Mouse (Mus musculus): ENCODE measurements around the gene D2hgdh. TPM values are rescaled to one million over a fixed set of nuclear protein-coding genes. Genes with fewer than 3 reads are reported as not detected.
A peak's percentile ranks its signal among the peaks of the same experiment; 100 is the strongest.

The D2hgdh gene
- total RNA-seq (2021), result 10 to 100 TPM; 24.8 to 25.8 TPM
- long read RNA-seq, experiment 1, transcript D2hgdh-201 (10 exons, 3,232 nt), result major isoform, 6 of 34 reads
- long read RNA-seq, experiment 1, partial matches to known transcripts, result 3 of 34 reads
- long read RNA-seq, experiment 1, other reads (novel, unspliced or antisense), result 22 of 34 reads
- long read RNA-seq, experiment 2, transcript D2hgdh-201 (10 exons, 3,232 nt), result major isoform, 7 of 30 reads
- long read RNA-seq, experiment 2, partial matches to known transcripts, result 2 of 30 reads
- long read RNA-seq, experiment 2, other reads (novel, unspliced or antisense), result 18 of 30 reads

DNA sequence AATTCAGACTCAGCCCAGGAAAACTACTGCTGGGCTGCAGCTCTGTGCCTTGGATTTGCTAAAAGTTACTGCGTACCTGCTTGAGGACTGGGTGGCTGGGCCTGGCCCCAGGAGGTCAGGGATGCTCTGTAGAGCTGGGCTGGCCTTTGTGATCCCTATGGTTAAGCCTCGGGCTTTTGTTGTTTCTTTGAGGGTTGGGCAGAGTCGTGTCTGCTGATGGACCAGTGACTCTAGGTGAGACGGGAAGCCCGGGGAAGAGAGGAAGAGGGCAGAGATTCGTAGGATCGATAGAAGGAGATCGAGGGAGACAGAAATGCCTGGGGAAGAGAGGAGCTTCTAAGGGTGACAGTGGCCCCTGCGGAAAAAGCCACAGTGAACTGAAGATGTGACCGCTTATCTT, at the start of gene D2hgdh:
Gene D2hgdh (plus strand): TSS at position 301 of the 400 bp plus-strand sequence.
- intact Hi-C loops (cut with DNase I; ENCODE audit: low total_unique reads), result no loop called here
- no peak for DNase-seq

DNA sequence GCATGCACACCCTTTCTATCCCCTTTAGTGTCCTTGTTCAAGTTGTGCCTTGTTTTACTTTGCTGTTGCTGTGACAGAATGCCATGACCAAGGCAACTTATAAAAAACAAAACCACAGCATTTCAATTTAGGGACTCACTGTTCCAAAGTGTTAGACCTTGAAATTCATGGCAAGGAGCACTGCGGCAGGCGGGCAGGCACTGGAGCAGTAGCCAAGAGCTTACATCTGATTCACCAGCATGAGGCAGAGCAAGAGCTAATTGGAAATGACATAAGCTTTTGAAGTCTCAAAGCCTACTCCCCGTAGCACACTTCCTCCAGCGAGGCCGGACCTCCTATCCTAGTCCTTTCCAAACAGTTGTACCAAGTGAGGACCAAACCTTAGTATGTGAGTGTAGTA, 48.0 kb upstream of the D2hgdh start:
- intact Hi-C loops (cut with DNase I; ENCODE audit: low total_unique reads), result no loop called here
- DNase-seq, result no peak

DNA sequence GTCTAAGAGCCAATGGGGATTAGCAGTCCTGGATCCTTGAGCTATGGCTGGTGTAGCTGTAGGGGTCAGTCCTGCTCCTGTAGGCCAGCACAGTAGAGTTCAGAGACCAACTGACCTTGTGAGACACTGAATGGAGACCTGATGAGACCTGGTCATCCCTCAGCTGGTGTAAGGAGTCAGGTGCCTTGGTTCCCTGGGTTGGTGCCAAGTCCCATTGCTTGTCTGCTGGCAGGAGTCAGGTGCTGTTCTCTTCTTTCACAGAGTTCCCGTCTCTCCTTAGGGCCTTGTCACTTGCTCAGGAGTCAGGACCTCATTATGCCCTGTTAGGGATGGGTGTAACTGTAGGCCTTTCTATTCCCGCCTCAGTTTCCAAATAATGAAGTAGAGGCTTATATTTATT, 37.8 kb upstream of the D2hgdh start:
- intact Hi-C loops (cut with DNase I; ENCODE audit: low total_unique reads), result no loop called here
- peak; percentile 9 for DNase-seq

DNA sequence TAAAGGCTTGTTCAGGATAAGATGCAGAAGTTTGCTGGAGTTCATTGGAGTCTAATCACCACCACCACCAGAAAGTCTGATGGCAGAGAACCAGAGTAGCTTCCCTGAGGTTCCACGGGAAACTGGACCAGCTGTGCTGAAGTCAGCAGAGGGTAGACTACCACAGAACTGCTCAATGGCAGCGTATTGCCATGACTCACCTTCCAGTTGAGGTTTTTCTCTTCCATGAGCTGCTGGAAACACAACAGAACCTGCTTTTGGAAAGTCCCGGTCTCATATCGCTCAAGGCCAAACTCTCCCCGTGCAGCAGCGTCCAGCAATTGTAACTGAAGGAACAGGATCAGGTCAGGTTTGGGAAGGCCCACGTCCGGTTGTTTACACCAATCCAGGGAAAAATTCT, 30.2 kb upstream of the D2hgdh start:
- intact Hi-C loops (cut with DNase I; ENCODE audit: low total_unique reads), result no loop called here
- DNase-seq, result no peak

DNA sequence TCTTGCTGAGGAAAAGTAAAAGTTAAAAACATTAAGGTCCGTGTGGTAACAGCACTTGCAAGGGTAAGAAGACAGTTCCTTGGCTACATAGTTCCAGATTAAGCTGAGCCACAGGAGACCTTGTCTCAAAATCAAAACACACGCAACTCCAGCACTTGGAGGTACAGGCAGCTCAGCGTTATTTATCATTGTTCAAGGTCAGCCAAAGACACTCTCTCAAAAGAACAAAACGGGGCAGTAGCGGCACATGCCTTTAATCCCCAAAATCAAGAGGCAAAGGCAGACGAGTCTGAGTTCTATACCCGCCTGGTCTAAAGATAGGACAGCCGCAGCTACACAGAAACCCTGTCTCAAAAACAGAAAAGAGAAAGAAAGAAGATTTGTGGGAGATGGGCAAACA, 28.8 kb upstream of the D2hgdh start:
- intact Hi-C loops (cut with DNase I; ENCODE audit: low total_unique reads), result no loop called here
- no peak for DNase-seq

DNA sequence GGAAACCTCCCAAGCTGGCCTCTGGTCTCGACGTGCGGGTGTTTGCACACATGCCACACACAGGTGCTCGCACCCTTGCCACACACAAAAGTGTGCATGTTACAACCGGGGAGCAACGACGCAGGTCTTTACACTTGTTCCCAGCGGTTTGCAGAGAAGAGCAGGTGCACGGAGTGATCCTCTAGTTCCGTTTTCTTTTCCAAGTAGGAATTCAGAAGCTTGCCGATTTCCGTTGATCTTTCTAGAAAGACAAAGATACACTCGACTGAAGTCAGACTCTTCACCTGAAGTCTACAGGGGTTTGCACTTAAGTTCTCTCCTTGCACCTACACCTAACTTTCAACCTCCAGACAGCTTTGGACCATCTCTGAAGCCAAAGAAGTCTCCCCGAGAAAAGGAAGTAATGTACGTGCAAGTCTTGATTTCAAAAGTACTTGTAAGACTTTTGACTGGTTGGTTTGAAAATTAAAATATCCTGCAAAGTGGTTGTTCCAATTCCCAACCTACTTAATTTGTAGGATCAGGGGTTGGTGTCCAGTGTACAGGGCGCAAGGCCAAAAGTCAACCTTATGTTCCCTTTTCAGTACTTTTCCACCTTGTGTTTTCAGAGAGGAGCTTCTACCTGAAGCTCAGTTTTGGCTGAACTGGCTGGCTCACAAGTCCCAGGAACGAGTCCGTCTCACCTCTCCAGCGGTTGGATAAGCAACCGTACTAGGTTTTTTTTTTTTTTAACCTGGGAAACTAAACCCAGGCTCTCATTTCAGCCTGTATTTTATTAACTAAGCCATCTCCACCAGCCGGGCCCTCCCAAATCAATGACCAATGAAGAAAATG, 23.8 kb upstream of the D2hgdh start:
- DNase-seq, result no peak
- intact Hi-C loops (cut with DNase I; ENCODE audit: low total_unique reads), result no loop called here

DNA sequence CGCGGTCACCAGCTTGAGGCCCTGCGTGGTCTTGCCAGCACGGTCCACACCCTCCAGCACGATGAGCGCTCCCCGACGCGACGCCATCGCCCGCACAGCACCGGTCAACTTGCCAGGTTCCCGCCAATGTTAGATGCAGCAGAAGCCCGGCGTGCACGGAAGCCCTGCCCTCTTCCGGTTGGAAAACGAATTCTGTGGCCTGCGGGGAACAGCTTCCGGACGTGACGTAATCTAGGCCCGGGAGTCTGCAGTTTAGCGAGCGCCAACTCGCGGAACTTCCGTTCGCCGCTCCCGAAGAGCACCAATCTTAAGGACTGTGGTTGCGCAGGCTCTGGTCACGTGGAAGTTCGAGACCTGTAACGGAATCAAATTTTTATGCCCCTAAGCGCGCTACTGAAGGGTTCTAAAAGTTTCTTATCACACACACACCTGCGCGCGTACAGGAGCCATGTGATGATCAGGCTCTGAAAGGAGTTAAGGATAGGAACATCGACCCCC, 22.9 kb upstream of the D2hgdh start, which contains the start of gene Dtymk:
Gene Dtymk (minus strand): TSS at position 194 of the 498 bp plus-strand sequence.
- intact Hi-C loops (cut with DNase I; ENCODE audit: low total_unique reads), result no loop called here
- DNase-seq, result peak; percentile 91

DNA sequence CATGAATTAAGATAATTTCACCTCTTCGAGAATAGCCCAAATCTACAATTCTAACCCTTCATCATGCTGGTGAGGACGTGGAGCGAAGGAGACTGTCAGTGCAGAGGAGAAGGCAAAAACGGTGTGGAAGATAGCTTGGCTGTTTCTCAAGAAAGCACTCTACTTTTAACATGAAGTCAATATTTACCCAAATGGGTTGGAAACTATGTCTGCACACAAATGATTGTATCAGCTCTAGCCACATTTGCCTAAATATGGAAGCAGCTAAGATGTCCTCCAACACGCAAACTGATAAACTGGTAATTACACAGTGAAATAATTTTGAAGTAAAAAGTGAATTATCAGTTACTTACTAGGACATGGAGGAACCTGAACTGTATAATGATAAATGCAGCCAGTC, 21.9 kb upstream of the D2hgdh start:
- intact Hi-C loops (cut with DNase I; ENCODE audit: low total_unique reads), result no loop called here

DNA sequence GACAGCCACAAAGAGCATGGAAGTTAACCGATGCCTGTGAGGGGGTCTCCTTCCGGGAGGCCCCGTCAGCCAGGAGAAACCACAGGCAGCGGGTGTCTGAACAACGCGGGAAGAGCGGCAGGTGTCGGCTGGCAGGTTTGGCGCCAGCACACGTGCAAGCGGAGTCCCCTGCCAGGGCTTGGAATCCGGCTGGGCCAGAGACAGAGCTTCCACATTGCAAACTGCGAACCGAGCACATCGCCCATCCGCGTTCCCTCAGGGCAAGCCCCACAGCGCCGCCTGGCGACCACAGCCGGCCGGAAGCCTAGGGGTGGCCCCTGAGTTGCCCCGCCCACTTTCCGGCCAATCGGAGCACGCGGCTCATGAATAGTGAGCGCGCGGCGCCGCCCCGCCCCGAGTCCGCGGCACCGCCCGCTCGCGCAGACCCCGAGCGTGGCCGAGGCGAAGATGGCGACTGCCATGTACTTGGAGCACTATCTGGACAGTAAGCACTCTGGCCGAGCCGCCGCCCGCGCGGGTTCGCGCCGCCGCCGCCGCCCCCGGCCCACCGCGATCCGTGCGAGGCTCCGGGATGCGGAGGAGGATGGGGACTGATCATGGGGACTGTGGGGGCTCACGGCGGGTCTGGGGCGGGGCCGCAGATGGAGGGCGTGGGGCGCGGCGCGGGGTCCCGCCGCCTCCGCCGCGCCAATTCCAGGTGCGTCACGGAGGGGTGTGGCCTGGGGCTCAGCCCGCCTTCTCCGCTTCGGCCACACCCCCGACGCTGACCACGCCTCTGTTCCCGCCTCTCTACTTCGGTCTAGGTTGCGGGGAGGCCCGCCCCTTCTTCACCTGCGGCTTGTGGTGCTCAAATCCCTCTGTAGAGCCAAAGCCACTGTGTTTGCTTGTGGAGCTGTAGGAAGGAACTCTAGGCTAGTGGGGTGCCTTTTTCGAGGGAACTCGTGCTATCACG, 20.9 kb upstream of the D2hgdh start, which contains the start of gene Ing5:
Gene Ing5 (plus strand): TSS at position 410 of the 952 bp plus-strand sequence.
- intact Hi-C loops (cut with DNase I; ENCODE audit: low total_unique reads), result no loop called here
- DNase-seq, result peak; percentile 100

More for the DNA sequence above, 21.9 kb upstream of the D2hgdh start:
- DNase-seq, result no peak

DNA sequence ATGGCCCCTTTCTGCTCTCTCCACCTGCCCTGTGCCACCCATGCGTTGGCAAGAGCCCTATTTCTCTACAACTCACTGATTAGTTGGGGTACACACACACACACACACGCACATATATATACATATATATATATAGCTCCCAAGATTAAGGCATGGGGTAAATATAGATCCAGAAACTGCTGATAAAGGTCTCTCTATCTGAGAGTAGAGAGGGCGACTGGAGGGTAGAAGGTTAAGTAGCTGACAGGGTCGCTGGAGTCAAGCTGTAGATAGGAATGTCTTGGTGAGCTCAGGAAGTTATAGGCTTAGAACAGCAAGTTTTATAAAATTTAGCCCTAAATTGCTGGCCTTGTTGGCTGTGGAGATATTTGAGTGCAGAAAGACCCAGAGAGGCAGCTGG, 19.9 kb upstream of the D2hgdh start:
- intact Hi-C loops (cut with DNase I; ENCODE audit: low total_unique reads), result no loop called here
- no peak for DNase-seq

DNA sequence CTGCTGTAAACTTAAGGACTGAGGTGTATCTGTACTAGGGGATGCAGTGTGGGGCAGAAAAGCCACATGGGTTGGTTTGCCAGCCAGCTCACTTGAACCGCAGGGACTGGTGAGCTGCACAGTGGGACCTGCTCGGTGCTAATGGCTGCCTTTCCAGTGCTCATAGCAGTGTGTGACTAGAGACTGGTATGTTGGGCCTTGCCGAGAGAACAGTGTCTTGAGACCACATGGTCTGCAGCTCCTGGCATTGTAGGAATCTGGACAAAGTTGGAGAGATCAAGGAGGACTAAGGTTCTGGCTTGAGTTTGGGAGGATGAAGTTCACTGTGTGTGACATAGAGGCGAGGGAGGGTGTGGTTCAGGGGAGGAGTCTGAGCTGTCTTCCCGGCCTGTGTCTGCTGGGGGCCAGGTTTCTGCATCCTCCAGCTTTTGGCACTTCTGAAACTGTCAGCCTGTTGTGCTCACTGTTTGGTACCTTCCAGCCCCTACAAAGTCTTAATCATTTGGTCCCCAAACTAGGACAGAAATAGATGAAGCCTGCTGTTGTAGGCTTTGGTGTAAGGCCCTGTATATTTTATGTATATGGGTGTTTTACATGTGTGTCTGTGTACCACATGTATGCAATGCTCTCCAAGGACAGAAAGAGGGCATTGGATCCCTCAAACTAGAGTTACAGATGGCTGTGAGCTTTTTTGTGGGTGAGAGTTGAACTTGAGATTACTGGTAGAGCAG, 19.3 kb upstream of the D2hgdh start:
- intact Hi-C loops (cut with DNase I; ENCODE audit: low total_unique reads), result no loop called here
- DNase-seq, result no peak

DNA sequence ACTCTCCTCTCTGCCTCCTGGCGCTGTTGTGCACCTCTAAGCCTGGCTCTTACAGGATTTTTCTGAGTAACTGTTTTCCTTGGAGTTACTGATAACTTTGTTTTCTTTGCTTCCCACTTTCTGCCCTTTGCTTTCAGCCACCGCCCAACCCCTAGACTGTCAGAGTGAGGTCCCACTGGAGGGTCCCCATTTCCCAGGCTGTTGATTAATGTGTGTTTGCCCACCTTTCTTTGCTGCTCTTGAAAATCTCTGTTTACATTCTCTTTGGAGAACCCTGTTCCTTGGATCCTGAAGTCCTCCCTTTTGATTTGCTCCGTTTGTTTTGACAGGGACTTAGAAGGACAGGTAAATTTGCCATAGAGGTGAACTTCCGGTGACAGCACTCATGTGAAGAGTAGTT, 15.8 kb upstream of the D2hgdh start:
- intact Hi-C loops (cut with DNase I; ENCODE audit: low total_unique reads), result no loop called here
- DNase-seq, result no peak

DNA sequence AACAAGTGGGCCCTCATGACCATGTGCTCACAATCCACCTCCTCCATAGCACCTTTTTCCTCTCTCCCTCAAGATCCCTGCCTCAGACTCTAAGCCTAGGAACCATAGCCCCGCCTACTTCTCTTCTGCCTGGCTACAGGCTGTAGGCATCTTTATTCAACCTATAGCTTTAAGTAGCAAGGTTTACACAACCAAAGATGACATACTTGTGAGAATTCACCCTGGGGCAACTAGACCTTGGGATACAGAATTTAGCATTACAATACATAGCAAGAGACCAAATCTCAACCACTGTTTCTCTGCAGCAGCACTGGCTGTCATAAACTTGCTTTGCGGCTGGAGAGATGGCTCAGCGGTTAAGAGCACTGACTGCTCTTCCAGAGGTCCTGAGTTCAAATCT, 14.7 kb upstream of the D2hgdh start:
- intact Hi-C loops (cut with DNase I; ENCODE audit: low total_unique reads), result no loop called here

DNA sequence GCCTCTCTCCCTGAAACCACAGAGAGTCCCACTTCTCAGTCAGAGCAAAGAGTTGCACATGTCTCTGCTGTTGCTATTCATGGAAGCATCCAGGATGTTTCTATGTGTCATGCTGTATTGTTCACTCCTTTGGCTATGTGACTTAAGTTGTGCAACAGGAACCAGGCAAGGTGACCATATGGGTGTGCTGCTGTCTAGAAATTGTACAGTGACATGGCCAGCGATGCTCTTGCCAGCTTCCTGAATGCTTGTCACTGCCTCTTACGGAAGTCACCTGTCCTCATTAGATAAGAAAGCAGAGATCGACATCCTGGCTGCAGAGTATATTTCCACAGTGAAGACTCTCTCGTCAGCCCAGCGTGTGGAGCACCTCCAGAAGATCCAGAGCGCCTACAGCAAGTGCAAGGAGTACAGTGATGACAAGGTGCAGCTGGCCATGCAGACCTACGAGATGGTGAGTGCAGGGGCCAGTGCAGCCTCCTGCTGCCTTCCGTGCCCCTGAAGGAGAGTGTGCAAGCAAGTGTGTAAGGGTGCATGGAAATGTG, 13.1 kb upstream of the D2hgdh start:
- DNase-seq, result no peak
- intact Hi-C loops (cut with DNase I; ENCODE audit: low total_unique reads), result no loop called here

More for the DNA sequence above, 14.7 kb upstream of the D2hgdh start:
- DNase-seq, result no peak

DNA sequence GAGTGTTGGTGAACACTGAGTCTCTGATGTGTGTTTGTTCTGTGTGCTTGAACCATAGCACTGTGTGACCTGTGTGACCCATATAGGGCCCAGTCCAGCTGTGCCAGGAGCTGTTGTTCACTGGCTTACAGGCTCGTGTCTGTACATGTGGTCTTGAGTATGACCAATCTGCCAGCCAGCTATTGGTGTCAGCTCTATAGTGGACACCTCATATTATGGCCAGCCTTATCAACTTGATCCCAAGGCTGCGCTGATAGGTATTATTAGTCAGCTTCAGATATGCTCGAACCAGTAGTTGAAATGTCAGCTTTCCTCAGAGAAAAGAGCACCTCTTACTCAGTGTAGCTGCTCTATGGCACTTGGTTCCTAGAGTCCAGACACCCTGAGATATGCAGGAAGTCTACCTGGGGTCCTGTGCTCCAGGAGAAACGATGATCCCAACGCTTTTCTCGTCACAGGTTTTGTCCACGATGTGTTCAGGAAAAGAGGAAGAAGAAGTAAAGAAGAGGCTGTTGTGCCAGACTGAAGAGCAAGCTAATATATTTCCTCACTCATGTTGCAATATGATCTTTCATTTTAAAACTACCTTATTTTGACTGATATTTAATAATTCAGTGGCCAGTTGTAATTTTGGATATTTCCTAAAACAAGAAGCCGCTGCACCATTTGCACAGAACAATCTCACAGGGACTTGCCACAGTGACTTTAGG, 6.7 kb upstream of the D2hgdh start:
- intact Hi-C loops (cut with DNase I; ENCODE audit: low total_unique reads), result no loop called here

DNA sequence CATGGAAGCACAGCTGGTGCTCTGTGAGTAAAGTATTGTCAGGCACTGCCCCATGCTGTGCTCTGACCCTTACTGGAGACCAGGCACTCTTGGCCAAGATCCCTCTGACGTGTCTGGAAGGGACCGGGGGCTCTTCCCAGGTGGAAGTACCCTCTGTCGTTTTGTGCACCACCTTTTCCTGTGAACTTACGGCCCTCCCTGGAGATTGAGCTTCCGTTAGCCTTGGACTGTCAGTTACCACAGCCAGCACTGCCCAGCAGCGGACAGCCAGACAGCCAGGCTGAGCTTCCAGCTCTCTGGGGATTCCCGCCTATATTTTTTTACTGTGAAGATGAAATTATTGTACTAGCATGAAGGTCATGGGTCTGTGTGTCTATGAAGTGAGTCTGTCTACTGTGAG, 6.0 kb upstream of the D2hgdh start:
- no peak for DNase-seq
- intact Hi-C loops (cut with DNase I; ENCODE audit: low total_unique reads), result no loop called here

More for the DNA sequence above, 6.7 kb upstream of the D2hgdh start:
- no peak for DNase-seq

DNA sequence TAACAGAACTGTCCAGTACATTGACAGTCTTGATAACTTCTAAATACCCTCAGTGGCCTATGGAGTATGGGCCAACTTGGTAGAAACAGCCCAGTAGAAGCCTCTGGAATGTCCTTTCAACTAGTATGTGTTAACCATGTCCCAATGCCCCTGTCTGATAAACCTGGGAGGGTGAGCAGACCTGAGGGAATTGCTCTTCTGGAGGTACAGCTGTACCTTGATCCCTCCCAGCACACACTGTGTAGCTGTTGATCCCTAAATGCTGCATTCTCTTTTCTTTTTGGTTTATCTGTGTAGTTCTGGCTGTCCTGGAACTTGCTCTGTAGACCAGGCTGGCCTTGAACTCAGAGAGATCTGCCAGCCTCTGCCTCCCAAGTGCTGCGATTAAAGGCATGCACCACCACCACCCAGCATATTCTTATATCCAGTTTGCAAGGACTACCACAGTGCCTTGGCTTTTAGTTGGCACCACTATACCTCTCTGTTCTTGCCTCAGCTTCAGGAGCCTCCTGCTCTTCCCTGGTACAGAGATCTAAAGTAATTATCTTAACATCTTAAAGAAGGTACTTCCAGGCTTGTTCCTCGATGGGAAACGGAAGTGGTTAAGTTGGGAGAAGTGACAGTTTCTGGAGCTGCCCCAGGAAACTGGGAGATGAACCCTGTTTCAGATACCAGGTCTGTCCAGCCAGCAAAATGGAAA, 763 bp upstream of the D2hgdh start:
- intact Hi-C loops (cut with DNase I; ENCODE audit: low total_unique reads), result no loop called here
- no peak for DNase-seq
